Mouse (Mus musculus): ENCODE measurements at regions not wholly inside any gene's neighbourhood (a gene's known extent, or its start where the extent isn't known, plus 50 kb on each side); places are given as distances from the start of the nearest gene placed in this dataset.

- DNase-seq, result peak; percentile 93
Measured at GRCm38 (mm10) chr12:73830122-73830521, 71.1 kb upstream of the Hif1a start.

DNA sequence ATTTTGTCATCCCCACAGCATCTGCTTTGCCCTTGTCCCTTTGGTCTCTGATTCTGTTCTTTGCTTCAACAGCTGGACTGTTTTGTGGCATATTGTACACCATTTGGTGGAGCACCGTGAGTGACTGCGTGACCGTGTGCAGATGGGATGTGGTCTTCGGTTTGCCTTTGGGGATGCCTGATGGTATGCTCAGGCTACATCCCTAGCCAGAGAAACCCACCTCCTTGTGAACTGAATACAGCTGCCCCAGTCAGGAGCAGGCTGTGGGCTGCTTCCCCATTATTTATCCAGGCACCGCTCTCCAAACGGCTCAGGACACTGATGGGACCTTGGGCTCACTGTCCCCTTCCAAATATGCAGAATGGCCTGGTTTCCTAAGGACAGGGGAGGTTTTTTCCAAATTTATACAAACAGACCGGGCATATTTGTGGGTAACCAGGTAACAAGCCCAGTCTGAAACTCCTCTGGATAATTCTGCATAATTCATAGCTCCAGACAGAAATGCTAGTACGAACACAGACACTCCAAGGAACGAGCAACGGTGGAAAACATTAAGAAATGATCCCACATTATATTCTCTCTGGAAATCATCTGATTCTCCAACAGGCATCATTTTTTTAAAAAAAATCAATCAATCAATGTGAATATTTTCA, 70.5 kb upstream of the Hif1a start:
- DNase-seq, result peak; percentile 73

DNA sequence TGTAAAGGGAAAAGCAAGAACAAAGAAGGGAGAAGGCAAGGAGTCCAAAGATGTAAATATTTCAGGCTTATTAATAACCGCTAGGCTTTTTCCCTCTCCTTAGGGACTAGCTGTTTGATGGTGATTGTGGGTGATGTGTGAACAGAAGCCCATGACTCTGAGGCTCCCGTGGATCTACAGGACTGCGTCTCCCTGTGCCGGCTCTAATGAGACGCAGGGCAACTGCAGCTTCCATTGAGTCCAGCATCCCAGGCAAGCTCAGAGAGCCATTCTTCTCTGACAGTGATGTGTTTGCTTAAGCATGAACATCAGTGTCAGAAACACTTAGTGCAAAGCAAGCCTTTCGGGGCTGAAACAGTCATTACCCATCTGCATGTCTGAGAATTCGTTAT, 70.0 kb upstream of the Hif1a start:
- peak; percentile 27 for DNase-seq

GRCm38 (mm10) chr12:73831637-73832385, 69.4 kb upstream of the Hif1a start:
- peak; percentile 78 for DNase-seq

DNA sequence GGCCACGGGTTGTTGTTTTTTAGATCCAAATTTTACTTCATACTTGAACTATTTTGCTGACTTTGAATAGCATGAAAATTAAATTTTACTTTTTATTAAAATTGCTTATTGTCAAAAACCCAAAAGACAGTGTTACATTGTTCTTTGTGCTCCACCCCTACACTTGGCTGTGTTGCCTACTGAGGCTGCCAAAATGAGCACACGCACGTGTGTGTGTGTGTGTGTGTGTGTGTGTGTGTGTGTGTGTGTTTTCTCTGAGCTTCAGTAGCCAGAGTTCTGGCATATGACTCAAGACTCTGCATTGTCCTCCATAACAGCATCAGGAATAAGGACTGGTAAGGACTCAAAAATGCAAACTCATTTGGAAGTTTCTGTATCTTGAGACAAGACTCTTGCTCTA, 68.4 kb upstream of the Hif1a start:
- DNase-seq, result peak; percentile 71

DNA sequence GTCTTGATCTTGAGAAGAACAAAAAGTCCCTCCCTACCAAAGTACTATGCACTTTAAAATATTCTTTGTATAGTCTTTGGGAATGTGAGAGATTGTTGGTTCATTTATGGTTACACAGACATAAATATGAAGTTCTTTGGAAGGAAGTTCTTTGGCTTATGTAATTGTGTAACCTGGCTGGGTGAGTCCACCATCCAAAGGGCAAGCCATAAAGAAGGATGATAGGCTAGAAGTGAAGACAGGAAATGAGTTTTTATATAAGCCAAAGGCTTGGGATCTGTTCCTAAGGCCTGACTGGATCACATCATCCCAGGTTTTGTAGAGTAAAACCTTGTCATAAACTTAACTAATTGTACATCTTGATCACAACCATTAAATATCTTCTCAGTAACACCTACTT, 65.0 kb upstream of the Hif1a start:
- peak; percentile 25 for DNase-seq

DNA sequence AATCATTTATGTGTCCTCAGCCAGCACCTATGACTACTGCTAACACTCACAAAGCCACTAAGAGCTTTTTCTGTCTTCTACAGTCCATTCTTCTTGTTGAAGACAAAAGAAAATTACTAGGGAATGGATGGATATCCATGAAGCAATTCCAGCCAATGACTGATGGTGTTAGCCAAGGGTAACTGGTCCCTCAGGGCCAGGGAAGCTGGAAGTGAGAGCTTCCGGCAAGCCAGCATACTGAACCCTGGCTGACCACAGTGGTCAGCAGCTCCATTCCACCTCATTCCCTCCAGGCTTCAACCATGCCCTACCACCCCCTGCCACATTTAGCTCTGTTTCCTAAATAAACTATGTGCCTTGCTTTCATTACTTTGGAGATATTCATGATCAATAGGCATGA, 64.1 kb upstream of the Hif1a start:
- DNase-seq, result peak; percentile 83

DNA sequence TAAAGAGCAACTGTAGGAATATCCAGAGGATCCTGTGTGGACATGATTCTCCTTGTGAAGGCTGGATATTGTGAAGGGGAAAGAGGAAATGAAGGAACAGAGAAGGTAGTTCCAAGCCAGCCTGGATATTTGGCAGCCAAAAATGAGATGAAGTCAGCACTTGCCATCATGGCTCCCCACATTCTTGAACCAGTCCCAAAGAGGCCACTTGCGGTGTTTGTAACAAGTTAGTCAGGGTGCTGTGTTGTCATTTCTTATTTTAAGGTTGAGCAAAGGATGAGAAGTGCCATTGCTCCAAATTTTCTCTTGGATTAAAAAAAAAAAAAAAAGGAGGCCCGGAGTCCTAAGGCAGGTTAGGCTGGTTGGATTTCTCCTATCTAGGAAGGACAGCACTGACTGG, 63.3 kb upstream of the Hif1a start:
- DNase-seq, result peak; percentile 90

DNA sequence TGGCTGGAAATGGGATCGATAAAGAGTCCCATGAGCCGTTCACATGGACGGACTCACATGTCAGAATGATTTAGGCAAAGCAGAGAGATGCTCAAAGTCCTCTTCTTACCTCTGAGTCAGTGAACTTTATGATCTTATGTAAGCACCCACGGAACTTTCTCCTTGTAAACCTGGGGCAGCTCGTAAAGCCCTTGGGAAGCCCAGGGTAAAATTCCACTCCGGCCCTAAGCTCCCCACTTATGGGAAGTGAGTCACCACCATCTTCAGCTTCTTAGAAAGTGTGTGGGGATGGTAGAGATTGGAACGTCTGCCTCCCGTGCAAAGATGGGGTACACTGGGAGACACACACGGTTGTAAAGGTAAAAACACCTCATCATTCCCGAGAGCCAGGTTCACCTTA, 62.8 kb upstream of the Hif1a start:
- peak; percentile 66 for DNase-seq

DNA sequence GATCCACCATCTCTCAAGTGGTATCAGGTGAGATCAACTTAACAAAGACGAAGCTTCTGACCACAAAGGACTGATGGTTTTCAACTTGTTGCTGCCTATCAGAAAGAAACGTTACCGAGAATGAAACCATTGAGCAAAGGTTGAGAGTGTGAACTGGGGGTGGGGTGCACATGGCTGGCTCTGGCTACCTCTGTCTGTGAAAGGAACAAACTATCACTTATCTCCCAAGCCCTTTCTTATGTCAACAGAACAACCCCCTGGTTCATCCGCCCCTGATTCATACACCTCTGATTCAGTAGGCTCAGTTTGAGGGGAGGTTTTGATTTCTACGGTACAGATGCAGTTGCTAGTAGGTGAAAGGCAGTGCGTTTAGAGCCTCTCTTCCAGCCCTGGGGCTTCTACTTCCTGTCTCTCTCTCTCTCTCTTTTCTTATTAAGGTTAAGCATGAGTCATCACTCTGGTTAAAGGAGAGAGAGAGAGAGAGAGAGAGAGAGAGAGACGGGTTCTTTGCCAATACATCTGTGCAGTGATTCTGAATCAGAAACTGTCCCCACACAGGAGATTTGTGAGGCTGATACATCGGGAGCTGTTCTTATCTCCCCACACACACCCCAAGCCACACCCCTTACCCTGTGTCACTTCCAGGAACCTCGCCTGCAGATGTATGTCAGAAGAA, 59.0 kb upstream of the Hif1a start:
- DNase-seq, result peak; percentile 66

DNA sequence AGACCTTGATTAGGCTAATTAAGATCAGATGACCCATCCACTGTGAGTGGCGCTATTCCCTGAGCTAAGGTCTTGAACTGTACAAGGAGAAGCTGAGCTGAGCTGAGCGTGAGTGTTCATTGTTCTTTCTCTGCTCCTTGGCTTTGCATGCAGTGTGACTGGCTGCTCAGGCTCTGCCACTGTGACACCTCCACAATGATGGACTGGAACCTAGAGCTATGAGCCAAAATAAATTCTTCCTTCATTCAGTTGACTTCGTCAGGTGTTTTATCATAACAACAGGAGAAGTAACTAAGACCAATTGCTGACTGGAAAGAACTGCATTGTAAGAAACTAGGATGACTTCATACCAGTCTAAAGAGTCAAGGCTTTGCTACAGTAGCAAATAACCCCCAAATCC, 56.4 kb upstream of the Hif1a start:
- peak; percentile 41 for DNase-seq

- DNase-seq, result peak; percentile 95
Measured at GRCm38 (mm10) chr12:73846672-73847071, 54.5 kb upstream of the Hif1a start.

GRCm38 (mm10) chr12:73847336-73847735, 53.8 kb upstream of the Hif1a start:
- peak; percentile 87 for DNase-seq

DNA sequence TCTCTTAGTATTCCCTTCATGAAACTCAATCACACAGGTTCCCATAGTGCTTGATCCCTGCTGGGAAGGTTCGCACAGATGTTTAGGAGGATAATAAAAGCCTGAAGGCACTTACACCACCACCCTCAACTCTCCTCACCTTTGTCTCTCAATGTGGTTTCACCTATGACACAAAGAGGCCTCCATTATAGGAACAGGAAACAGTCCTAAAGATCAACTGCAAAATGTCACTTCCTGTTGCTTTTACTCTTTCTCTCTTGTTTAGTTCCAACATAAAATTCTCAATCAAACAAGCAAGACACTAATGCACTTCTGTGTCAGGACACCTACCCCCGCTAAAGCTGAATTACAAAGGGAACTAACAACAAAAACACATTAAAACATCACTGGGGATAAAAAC, 50.3 kb upstream of the Hif1a start:
- DNase-seq, result no peak

Data from heart, adult 11 months (tissue).